Mouse (Mus musculus): ENCODE data around the gene Vps37b. TPM values are rescaled to one million over a fixed set of nuclear protein-coding genes. Genes with fewer than 3 reads are reported as not detected.

The Vps37b gene
- polyA plus RNA-seq, 1 experiment: 46.6 TPM

DNA sequence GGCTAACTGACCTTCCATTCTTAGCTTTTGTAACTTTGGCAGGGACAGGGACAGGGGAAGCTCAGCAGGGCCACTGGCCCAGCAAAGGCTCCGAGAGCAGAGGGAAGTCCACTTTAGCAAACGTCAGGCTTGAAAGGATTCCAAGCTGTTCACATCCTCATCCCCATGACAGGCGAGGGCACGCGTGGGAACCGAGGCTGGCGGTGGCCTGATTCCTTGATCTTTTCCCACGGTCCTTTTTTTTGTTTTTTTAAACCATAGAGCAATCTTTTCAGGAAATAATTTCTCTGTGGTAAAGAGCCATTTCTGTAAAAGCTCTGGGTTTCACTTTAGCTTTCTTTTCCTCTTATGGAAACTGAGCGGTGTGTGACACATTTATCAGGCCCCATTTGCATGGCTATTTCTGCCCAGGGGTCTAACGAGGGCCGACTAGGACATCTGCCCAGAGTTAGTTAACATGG is 17.2 kb downstream of the Vps37b start:
- Histone ChIP-seq H3K27ac (ENCODE audit: control insufficient read depth, insufficient read depth, low read depth, low read length) (no peak overlapping the region), H3K27me3 (ENCODE audit: control insufficient read depth, insufficient read depth, low read length) (no peaks in the 10 kb centered on the region), H3K4me1 (ENCODE audit: control insufficient read depth, insufficient read depth, low read length) (peaks cover 8% of the 10 kb centered on the region), H3K36me3 (ENCODE audit: control insufficient read depth, insufficient read depth, low read length) (no peaks in the 10 kb centered on the region), H3K4me3 (ENCODE audit: control insufficient read depth, low read depth, low read length) (no peak overlapping the region)
- TF ChIP-seq POLR2A (IDR thresholded peaks at IDR 0.05; ENCODE audit: control insufficient read depth, low read depth, low read length) (no peak), CTCF (IDR thresholded peaks at IDR 0.05; ENCODE audit: control insufficient read depth, insufficient read depth, insufficient replicate concordance, low read depth, low read length) (no peak)

- Histone ChIP-seq H3K27ac (ENCODE audit: control insufficient read depth, insufficient read depth, low read depth, low read length) (no peak overlapping the region), H3K4me3 (ENCODE audit: control insufficient read depth, low read depth, low read length) (no peak overlapping the region), H3K36me3 (ENCODE audit: control insufficient read depth, insufficient read depth, low read length) (no peaks in the 10 kb centered on the region), H3K4me1 (ENCODE audit: control insufficient read depth, insufficient read depth, low read length) (peaks cover 6% of the 10 kb centered on the region), H3K27me3 (ENCODE audit: control insufficient read depth, insufficient read depth, low read length) (no peaks in the 10 kb centered on the region)
- TF ChIP-seq CTCF (IDR thresholded peaks at IDR 0.05; ENCODE audit: control insufficient read depth, insufficient read depth, insufficient replicate concordance, low read depth, low read length) (no peak), POLR2A (IDR thresholded peaks at IDR 0.05; ENCODE audit: control insufficient read depth, low read depth, low read length) (no peak)
Measured at GRCm38 (mm10) chr5:124014180-124014579, 17.9 kb downstream of the Vps37b start.

- no peak overlapping the region for H3K27ac ChIP-seq (ENCODE audit: control insufficient read depth, insufficient read depth, low read depth, low read length)
Measured at GRCm38 (mm10) chr5:124013747-124014146, 18.3 kb downstream of the Vps37b start.

DNA sequence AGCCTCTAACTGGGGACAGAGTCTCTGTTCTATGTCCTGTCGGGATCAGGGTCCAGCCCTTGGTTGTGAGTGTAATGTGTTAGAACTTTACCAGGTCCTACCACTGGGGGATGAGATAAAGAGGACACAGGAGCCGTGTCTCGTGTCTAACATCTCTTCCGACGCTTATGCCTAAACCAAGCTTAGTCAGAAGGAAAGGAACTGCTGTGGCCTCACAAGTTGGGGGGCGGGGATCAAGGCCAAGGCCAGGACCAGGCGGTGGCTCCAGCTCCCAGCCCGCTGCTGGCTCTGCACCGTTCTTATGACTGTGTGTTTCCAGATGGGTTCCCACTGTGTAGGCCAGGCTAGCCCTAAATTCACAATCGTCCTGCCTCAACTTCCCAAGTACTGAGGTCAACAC is 19.2 kb downstream of the Vps37b start:
- Histone ChIP-seq H3K27me3 (ENCODE audit: control insufficient read depth, insufficient read depth, low read length) (no peaks in the 10 kb centered on the region), H3K27ac (ENCODE audit: control insufficient read depth, insufficient read depth, low read depth, low read length) (no peak overlapping the region), H3K36me3 (ENCODE audit: control insufficient read depth, insufficient read depth, low read length) (no peaks in the 10 kb centered on the region), H3K4me3 (ENCODE audit: control insufficient read depth, low read depth, low read length) (no peak overlapping the region), H3K4me1 (ENCODE audit: control insufficient read depth, insufficient read depth, low read length) (peaks cover 4% of the 10 kb centered on the region)
- no peak for TF ChIP-seq POLR2A (IDR thresholded peaks at IDR 0.05; ENCODE audit: control insufficient read depth, low read depth, low read length)
- no peak for TF ChIP-seq CTCF (IDR thresholded peaks at IDR 0.05; ENCODE audit: control insufficient read depth, insufficient read depth, insufficient replicate concordance, low read depth, low read length)

More at GRCm38 (mm10) chr5:124013747-124014146, 18.3 kb downstream of the Vps37b start:
- TF ChIP-seq POLR2A (IDR thresholded peaks at IDR 0.05; ENCODE audit: control insufficient read depth, low read depth, low read length) (no peak), CTCF (IDR thresholded peaks at IDR 0.05; ENCODE audit: control insufficient read depth, insufficient read depth, insufficient replicate concordance, low read depth, low read length) (no peak)
- Histone ChIP-seq H3K4me3 (ENCODE audit: control insufficient read depth, low read depth, low read length) (no peak overlapping the region), H3K36me3 (ENCODE audit: control insufficient read depth, insufficient read depth, low read length) (no peaks in the 10 kb centered on the region), H3K27me3 (ENCODE audit: control insufficient read depth, insufficient read depth, low read length) (no peaks in the 10 kb centered on the region), H3K4me1 (ENCODE audit: control insufficient read depth, insufficient read depth, low read length) (peaks cover 4% of the 10 kb centered on the region)

DNA sequence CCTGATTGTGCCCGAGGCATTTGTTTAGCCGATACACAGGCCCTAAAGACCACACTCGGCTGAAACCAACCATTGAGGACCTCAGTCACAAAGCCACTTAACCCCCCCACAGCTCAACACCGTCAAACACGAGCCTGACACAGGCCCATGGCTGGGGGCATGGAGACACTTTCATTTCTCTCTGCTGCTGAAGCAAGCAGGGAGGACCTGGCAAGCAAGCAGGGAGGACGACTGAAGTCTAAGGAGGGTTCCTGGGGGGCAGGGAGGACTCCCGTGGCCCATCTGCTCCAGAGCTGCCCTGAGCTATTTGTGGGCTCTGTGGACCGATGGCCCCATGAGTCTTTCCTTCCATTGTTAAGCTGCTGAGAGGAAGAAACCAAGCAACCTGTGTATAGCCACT is 20.1 kb downstream of the Vps37b start:
- H3K27me3 ChIP-seq (ENCODE audit: control insufficient read depth, insufficient read depth, low read length): no peaks in the 10 kb centered on the region
- H3K4me3 ChIP-seq (ENCODE audit: control insufficient read depth, low read depth, low read length): no peak overlapping the region
- no peak overlapping the region for H3K27ac ChIP-seq (ENCODE audit: control insufficient read depth, insufficient read depth, low read depth, low read length)
- peaks cover 4% of the 10 kb centered on the region for H3K4me1 ChIP-seq (ENCODE audit: control insufficient read depth, insufficient read depth, low read length)
- TF ChIP-seq CTCF (IDR thresholded peaks at IDR 0.05; ENCODE audit: control insufficient read depth, insufficient read depth, insufficient replicate concordance, low read depth, low read length): no peak
- TF ChIP-seq POLR2A (IDR thresholded peaks at IDR 0.05; ENCODE audit: control insufficient read depth, low read depth, low read length): no peak
- H3K36me3 ChIP-seq (ENCODE audit: control insufficient read depth, insufficient read depth, low read length): no peaks in the 10 kb centered on the region

GRCm38 (mm10) chr5:124010910-124011655 is 21.0 kb downstream of the Vps37b start:
- Histone ChIP-seq H3K4me1 (ENCODE audit: control insufficient read depth, insufficient read depth, low read length) (peaks cover 4% of the 10 kb centered on the region), H3K27me3 (ENCODE audit: control insufficient read depth, insufficient read depth, low read length) (no peaks in the 10 kb centered on the region), H3K27ac (ENCODE audit: control insufficient read depth, insufficient read depth, low read depth, low read length) (no peak overlapping the region), H3K4me3 (ENCODE audit: control insufficient read depth, low read depth, low read length) (no peak overlapping the region), H3K36me3 (ENCODE audit: control insufficient read depth, insufficient read depth, low read length) (no peaks in the 10 kb centered on the region)
- TF ChIP-seq CTCF (IDR thresholded peaks at IDR 0.05; ENCODE audit: control insufficient read depth, insufficient read depth, insufficient replicate concordance, low read depth, low read length): no peak
- TF ChIP-seq POLR2A (IDR thresholded peaks at IDR 0.05; ENCODE audit: control insufficient read depth, low read depth, low read length): no peak

- H3K4me1 ChIP-seq (ENCODE audit: control insufficient read depth, insufficient read depth, low read length): peaks cover 4% of the 10 kb centered on the region
- H3K4me3 ChIP-seq (ENCODE audit: control insufficient read depth, low read depth, low read length): no peak overlapping the region
- no peak overlapping the region for H3K27ac ChIP-seq (ENCODE audit: control insufficient read depth, insufficient read depth, low read depth, low read length)
- H3K36me3 ChIP-seq (ENCODE audit: control insufficient read depth, insufficient read depth, low read length): no peaks in the 10 kb centered on the region
- TF ChIP-seq POLR2A (IDR thresholded peaks at IDR 0.05; ENCODE audit: control insufficient read depth, low read depth, low read length) (no peak), CTCF (IDR thresholded peaks at IDR 0.05; ENCODE audit: control insufficient read depth, insufficient read depth, insufficient replicate concordance, low read depth, low read length) (no peak)
- H3K27me3 ChIP-seq (ENCODE audit: control insufficient read depth, insufficient read depth, low read length): no peaks in the 10 kb centered on the region
Measured at GRCm38 (mm10) chr5:124010077-124010476, 22.0 kb downstream of the Vps37b start.
